ENCODE assay signal across 7 mouse cellular contexts in genomic region chrX:48518211-48518807, GRCm38 (mm10). TPM values are rescaled to one million over a fixed set of nuclear protein-coding genes. Genes with fewer than 3 reads are reported as not detected.
DNase-seq lines count a peak whose midpoint lies in the region; ATAC-seq lines count a peak whose summit lies in the region.

No protein-coding gene starts in this region.

- no peaks in the 10 kb centered on the region for H3K36me3 ChIP-seq in lung, embryonic 16.5 days (ENCODE audit: control insufficient read depth, insufficient read depth, low read length)
- H3K36me3 ChIP-seq in hindbrain, embryonic 15.5 days: no peaks in the 10 kb centered on the region
- H3K36me3 ChIP-seq in liver, embryonic 15.5 days (replicated peaks): no peaks in the 10 kb centered on the region
- no peaks in the 10 kb centered on the region for H3K36me3 ChIP-seq in stomach, embryonic 14.5 days (ENCODE audit: control insufficient read depth, insufficient read depth, low read length)

- WGBS in lung, embryonic 16.5 days: 26% methylated on average over 15 of the region's 15 CpGs
- WGBS in hindbrain, embryonic 15.5 days: 39% methylated on average over 15 of the region's 15 CpGs
- 35% methylated on average over 15 of the region's 15 CpGs for WGBS in liver, embryonic 15.5 days (ENCODE audit: insufficient replicate concordance)
- 30% methylated on average over 15 of the region's 15 CpGs for WGBS in stomach, embryonic 14.5 days

- peak overlapping the region; percentile 77 for H3K4me2 ChIP-seq in lung, embryonic 16.5 days (ENCODE audit: low read depth, low read length)
- peak overlapping the region; percentile 74 for H3K4me2 ChIP-seq in hindbrain, embryonic 15.5 days
- peak overlapping the region; percentile 62 for H3K4me2 ChIP-seq in liver, embryonic 15.5 days
- H3K4me2 ChIP-seq in stomach, embryonic 14.5 days (replicated peaks; ENCODE audit: low read depth, low read length): peak overlapping the region; percentile 56

- no peaks in the 10 kb centered on the region; the same call in 1 of the 2 replicates for H3K9me3 ChIP-seq in lung, embryonic 16.5 days (ENCODE audit: control insufficient read depth, low read length)
- no peaks in the 10 kb centered on the region for H3K9me3 ChIP-seq in hindbrain, embryonic 15.5 days
- H3K9me3 ChIP-seq in liver, embryonic 15.5 days (replicated peaks): no peaks in the 10 kb centered on the region
- no peaks in the 10 kb centered on the region for H3K9me3 ChIP-seq in stomach, embryonic 14.5 days (ENCODE audit: control insufficient read depth, low read depth, low read length)

- ATAC-seq in lung, embryonic 16.5 days (ENCODE audit: low read depth): peak; percentile 18; the same call in 1 of the 2 replicates
- ATAC-seq in hindbrain, embryonic 15.5 days (ENCODE audit: low FRiP score, low read depth): peak; percentile 96
- ATAC-seq in liver, embryonic 15.5 days (ENCODE audit: insufficient read depth): no peak
- ATAC-seq in stomach, embryonic 14.5 days (ENCODE audit: insufficient number of reproducible peaks, insufficient read depth, low FRiP score, low read depth): peak; percentile 80

- H3K27me3 ChIP-seq in lung, embryonic 16.5 days (ENCODE audit: control insufficient read depth, insufficient read depth, low read depth, low read length): peaks cover 8% of the 10 kb centered on the region; the same call in 1 of the 2 replicates
- H3K27me3 ChIP-seq in hindbrain, embryonic 15.5 days: no peaks in the 10 kb centered on the region
- peaks cover 25% of the 10 kb centered on the region for H3K27me3 ChIP-seq in liver, embryonic 15.5 days
- no peaks in the 10 kb centered on the region for H3K27me3 ChIP-seq in stomach, embryonic 14.5 days (ENCODE audit: control insufficient read depth, insufficient read depth, low read length)

- H3K27ac ChIP-seq in lung, embryonic 16.5 days (ENCODE audit: low read length): no peak overlapping the region
- H3K27ac ChIP-seq in hindbrain, embryonic 15.5 days (replicated peaks): peak overlapping the region; percentile 95
- H3K27ac ChIP-seq in liver, embryonic 15.5 days (replicated peaks): no peak overlapping the region
- H3K27ac ChIP-seq in stomach, embryonic 14.5 days (ENCODE audit: low read length): peak overlapping the region; percentile 39; the same call in 1 of the 2 replicates

- H3K9ac ChIP-seq in lung, embryonic 16.5 days (ENCODE audit: low read length): peak overlapping the region; percentile 52; the same call in 1 of the 2 replicates
- peak overlapping the region; percentile 63 for H3K9ac ChIP-seq in hindbrain, embryonic 15.5 days
- no peak overlapping the region for H3K9ac ChIP-seq in liver, embryonic 15.5 days
- H3K9ac ChIP-seq in stomach, embryonic 14.5 days (replicated peaks; ENCODE audit: low read depth, low read length): no peak overlapping the region

- no peaks in the 10 kb centered on the region for H3K4me1 ChIP-seq in lung, embryonic 16.5 days (replicated peaks; ENCODE audit: control insufficient read depth, insufficient read depth, low read length)
- peaks cover 24% of the 10 kb centered on the region for H3K4me1 ChIP-seq in hindbrain, embryonic 15.5 days (replicated peaks)
- H3K4me1 ChIP-seq in liver, embryonic 15.5 days (replicated peaks): peaks cover 4% of the 10 kb centered on the region; the same call in 1 of the 2 replicates
- H3K4me1 ChIP-seq in stomach, embryonic 14.5 days (ENCODE audit: control insufficient read depth, insufficient read depth, low read length): no peaks in the 10 kb centered on the region

- H3K4me3 ChIP-seq in lung, embryonic 16.5 days (ENCODE audit: low read length): peak overlapping the region; percentile 49
- H3K4me3 ChIP-seq in hindbrain, embryonic 15.5 days: peak overlapping the region; percentile 56
- peak overlapping the region; percentile 34 for H3K4me3 ChIP-seq in liver, embryonic 15.5 days (replicated peaks)
- peak overlapping the region; percentile 38 for H3K4me3 ChIP-seq in stomach, embryonic 14.5 days (ENCODE audit: low read depth, low read length)

- DNase-seq in lung, postnatal 36 days: no peak
- peak; percentile 57 for DNase-seq in embryo, embryonic 10 days (ENCODE audit: low spot score)
- no peak for DNase-seq in urinary bladder, postnatal 4 days (ENCODE audit: low spot score in 2 of 2)

RNA-seq across cellular contexts. Expression of gene Rab33a, which starts 0.8 kb away (rescaled TPM):
- 1.9 and 2.1 TPM in 2 replicates for polyA plus RNA-seq in lung, embryonic 16.5 days (2015; fragmentation: Nextera tagmentation; extraction: Ambion mirVana)
- polyA plus RNA-seq in hindbrain, embryonic 15.5 days (2015; fragmentation: Nextera tagmentation; extraction: Ambion mirVana): 88.9 and 96.7 TPM in 2 replicates
- polyA plus RNA-seq in liver, embryonic 15.5 days (2015; fragmentation: Nextera tagmentation; extraction: Ambion mirVana): 0.39 and 0.48 TPM in 2 replicates
- polyA plus RNA-seq in stomach, embryonic 14.5 days (2014; fragmentation: Nextera tagmentation; extraction: Ambion mirVana): 8.5 and 9.2 TPM in 2 replicates

RNA-seq across cellular contexts. Expression of gene Aifm1, which starts 4.9 kb away (rescaled TPM):
- polyA plus RNA-seq in lung, embryonic 16.5 days (2015; fragmentation: Nextera tagmentation; extraction: Ambion mirVana): 59.2 and 60.5 TPM in 2 replicates
- 37.9 and 42.0 TPM in 2 replicates for polyA plus RNA-seq in hindbrain, embryonic 15.5 days (2015; fragmentation: Nextera tagmentation; extraction: Ambion mirVana)
- 55.5 and 59.5 TPM in 2 replicates for polyA plus RNA-seq in liver, embryonic 15.5 days (2015; fragmentation: Nextera tagmentation; extraction: Ambion mirVana)
- polyA plus RNA-seq in stomach, embryonic 14.5 days (2014; fragmentation: Nextera tagmentation; extraction: Ambion mirVana): 61.9 and 63.8 TPM in 2 replicates

RNA-seq across cellular contexts. Expression of gene Elf4, which starts 55.4 kb away (rescaled TPM):
- 5.4 and 5.5 TPM in 2 replicates for polyA plus RNA-seq in lung, embryonic 16.5 days (2015; fragmentation: Nextera tagmentation; extraction: Ambion mirVana)
- 0.58 and 0.80 TPM in 2 replicates for polyA plus RNA-seq in hindbrain, embryonic 15.5 days (2015; fragmentation: Nextera tagmentation; extraction: Ambion mirVana)
- 2.3 and 2.4 TPM in 2 replicates for polyA plus RNA-seq in liver, embryonic 15.5 days (2015; fragmentation: Nextera tagmentation; extraction: Ambion mirVana)
- polyA plus RNA-seq in stomach, embryonic 14.5 days (2014; fragmentation: Nextera tagmentation; extraction: Ambion mirVana): 13.5 and 15.2 TPM in 2 replicates

Comparison
In these comparisons a context has a peak if more than half of its experiments do, and no peak if none do; other contexts are left out.
1. H3K27ac ChIP-seq: peak in hindbrain, embryonic 15.5 days (single experiment) and stomach, embryonic 14.5 days (single experiment); none in lung, embryonic 16.5 days (single experiment) and liver, embryonic 15.5 days (single experiment).
2. H3K9ac ChIP-seq: peak in lung, embryonic 16.5 days (single experiment) and hindbrain, embryonic 15.5 days (single experiment); none in liver, embryonic 15.5 days (single experiment) and stomach, embryonic 14.5 days (single experiment).
3. Peak in every context shown above with its lines, with median percentiles within 50 percentile points of each other: H3K4me2 ChIP-seq and H3K4me3 ChIP-seq.